Mouse (Mus musculus) limb, embryonic 10.5 days (tissue): ENCODE results near the gene Pten. TPM values are rescaled to one million over a fixed set of nuclear protein-coding genes. Genes with fewer than 3 reads are reported as not detected.
"Not testable (repeated sequence)": the region's sequence is repeated elsewhere in the genome, so short reads cannot be mapped to it uniquely, and the experiment has no call there.

Experiments used
- DNase-seq: peaks from one replicate; pipeline ENCODE4 v3.0.0-alpha.2; 2017; ENCODE audit warnings: low spot score
- H3K27ac ChIP-seq: fragments of 300-500 bp; sonication (generic); 2 replicates; pipeline ENCODE4 v1.5.1; 2016; ENCODE audit warnings: mild to moderate bottlenecking
- H3K27me3 ChIP-seq: fragments of 300-500 bp; sonication (generic); 2 replicates; pipeline ENCODE4 v1.6.1; 2016; ENCODE audit warnings: low read depth, mild to moderate bottlenecking; ENCODE audit not compliant: poor library complexity, severe bottlenecking
- H3K36me3 ChIP-seq: fragments of 300-500 bp; sonication (generic); 2 replicates; pipeline ENCODE4 v1.6.1; 2016; ENCODE audit warnings: mild to moderate bottlenecking, moderate library complexity
- H3K4me1 ChIP-seq: fragments of 300-500 bp; sonication (generic); 2 replicates; pipeline ENCODE4 v1.6.1; 2016
- H3K4me3 ChIP-seq: fragments of 300-500 bp; sonication (generic); 2 replicates; pipeline ENCODE4 v1.5.1; 2016; ENCODE audit warnings: mild to moderate bottlenecking, moderate library complexity
- H3K9me3 ChIP-seq: fragments of 300-500 bp; sonication (generic); replicated peaks from 2 replicates; pipeline ENCODE4 v1.6.1; 2016; ENCODE audit warnings: mild to moderate bottlenecking
- WGBS: fragments of 180-500 bp; shearing (Covaris S2); methylation state at CpG from one replicate; pipeline ENCODE4 v1.1.7; 2016; 5-methylcytosine and 5-hydroxymethylcytosine counted together
- polyA plus RNA-seq: library from polyadenylated mRNA; unstranded; fragments of >200 nt; fragmentation: Nextera tagmentation; extraction: Ambion mirVana; gene quantifications from 2 replicates; pipeline ENCODE4 v1.2.1, GENCODE M21; 2016

Pten gene
- polyA plus RNA-seq, 1 experiment from 2014 or later, result 5.8 TPM

- no peak overlapping the region for H3K27ac ChIP-seq
- H3K36me3 ChIP-seq, result 0 out of 2 replicates have a peak, but pooled peaks cover 2% of the 10 kb centered on the region
- no peak for DNase-seq
- no peaks in the 10 kb centered on the region for H3K9me3 ChIP-seq
- no peak overlapping the region for H3K4me3 ChIP-seq
- H3K4me1 ChIP-seq, result peaks cover 21% of the 10 kb centered on the region
- H3K27me3 ChIP-seq, result no peaks in the 10 kb centered on the region
- 73% methylated on average over 6 of the region's 6 CpGs for WGBS
These were observed 35.3 kb downstream of the Pten start for GRCm38 (mm10) chr19:32792610-32793009.

DNA sequence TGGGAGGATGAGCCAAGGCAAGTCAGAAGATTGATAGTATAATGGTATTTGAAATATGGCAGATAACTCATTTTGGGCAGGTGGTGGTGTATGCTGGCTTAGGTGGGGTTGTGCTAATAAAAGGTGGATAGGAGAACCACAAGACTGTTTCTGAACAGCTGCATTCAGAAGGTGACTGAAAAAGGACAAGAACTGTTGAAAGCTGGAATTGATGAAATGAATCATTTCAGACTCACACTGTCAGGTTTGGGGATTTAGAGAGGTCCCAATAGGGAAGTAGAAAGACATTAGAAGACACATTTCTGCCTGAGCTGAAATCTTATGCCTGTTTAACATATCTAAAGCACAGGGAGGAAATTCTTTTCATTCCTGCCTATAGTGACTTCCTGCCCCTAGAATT, 36.6 kb downstream of the Pten start:
- H3K36me3 ChIP-seq, result 0 out of 2 replicates have a peak, but pooled peaks cover 5% of the 10 kb centered on the region
- H3K27me3 ChIP-seq, result no peaks in the 10 kb centered on the region
- H3K9me3 ChIP-seq, result no peaks in the 10 kb centered on the region
- peaks cover 21% of the 10 kb centered on the region for H3K4me1 ChIP-seq
- no peak for DNase-seq
- H3K27ac ChIP-seq, result no peak overlapping the region
- H3K4me3 ChIP-seq, result no peak overlapping the region

GRCm38 (mm10) chr19:32800557-32800956, 43.3 kb downstream of the Pten start:
- H3K27me3 ChIP-seq, result no peaks in the 10 kb centered on the region
- peaks cover 27% of the 10 kb centered on the region for H3K36me3 ChIP-seq
- no peaks in the 10 kb centered on the region for H3K9me3 ChIP-seq
- DNase-seq, result no peak
- 90% methylated on average over 2 of the region's 2 CpGs for WGBS
- H3K27ac ChIP-seq, result no peak overlapping the region
- 0 out of 2 replicates have a peak, but pooled peaks cover under 1% of the 10 kb centered on the region for H3K4me1 ChIP-seq
- no peak overlapping the region for H3K4me3 ChIP-seq

DNA sequence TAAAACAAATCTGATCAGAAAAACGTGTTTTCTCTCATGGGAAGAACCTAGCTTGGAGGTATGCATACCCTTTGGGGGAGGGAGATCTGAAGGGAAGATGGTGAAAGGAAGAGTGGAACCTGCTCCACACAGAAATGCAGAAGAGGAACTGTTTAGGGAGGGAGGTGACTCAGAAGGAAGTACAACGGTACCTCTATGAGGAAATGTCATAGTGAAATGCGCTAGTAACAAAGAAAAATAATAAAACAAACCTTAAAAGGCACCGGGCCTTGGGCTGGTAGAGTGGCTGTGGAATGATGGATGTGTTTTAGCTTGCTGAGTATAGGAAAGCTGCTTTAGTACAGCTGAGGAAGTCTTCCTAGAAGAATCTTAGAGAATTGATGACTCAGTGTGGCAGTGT, 47.4 kb downstream of the Pten start:
- Histone ChIP-seq H3K27me3 (no peaks in the 10 kb centered on the region), H3K4me1 (no peaks in the 10 kb centered on the region), H3K9me3 (no peaks in the 10 kb centered on the region), H3K27ac (no peak overlapping the region), H3K36me3 (peaks cover 21% of the 10 kb centered on the region), H3K4me3 (no peak overlapping the region)
- DNase-seq, result no peak
- WGBS, result 84% methylated on average over 4 of the region's 4 CpGs

- Histone ChIP-seq H3K9me3 (no peaks in the 10 kb centered on the region), H3K27me3 (no peaks in the 10 kb centered on the region), H3K4me3 (no peak overlapping the region), H3K27ac (no peak overlapping the region), H3K4me1 (no peaks in the 10 kb centered on the region), H3K36me3 (peaks cover 17% of the 10 kb centered on the region)
- WGBS, result 91% methylated on average over 2 of the region's 2 CpGs
- DNase-seq, result no peak
These were observed 50.3 kb downstream of the Pten start for GRCm38 (mm10) chr19:32807610-32808009.

- Histone ChIP-seq H3K9me3 (no peaks in the 10 kb centered on the region), H3K4me3 (no peak overlapping the region), H3K27ac (no peak overlapping the region), H3K27me3 (no peaks in the 10 kb centered on the region), H3K36me3 (peaks cover 19% of the 10 kb centered on the region), H3K4me1 (no peaks in the 10 kb centered on the region)
- 92% methylated on average over 6 of the region's 6 CpGs for WGBS
- DNase-seq, result no peak
These were observed 51.4 kb downstream of the Pten start for GRCm38 (mm10) chr19:32808690-32809089.

DNA sequence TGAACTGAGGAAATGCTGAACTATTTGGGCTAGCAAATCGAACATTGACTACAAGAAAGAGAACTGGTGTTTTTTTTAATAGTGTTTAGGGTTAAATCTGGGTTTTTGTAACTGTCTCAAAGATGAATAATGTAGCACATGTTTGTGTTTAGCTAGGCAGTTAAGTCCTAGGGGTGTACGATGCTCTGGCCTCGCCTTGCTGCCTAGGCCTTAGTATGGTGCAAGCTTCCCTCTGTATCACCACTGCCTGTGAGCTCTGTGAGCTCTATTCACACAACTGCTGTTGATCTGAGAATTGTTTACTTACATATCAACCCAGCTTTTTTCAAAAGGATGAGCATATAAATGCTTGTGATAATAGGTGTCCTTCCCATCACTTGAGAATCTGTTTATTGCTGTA, 51.8 kb downstream of the Pten start:
- Histone ChIP-seq H3K27ac (no peak overlapping the region), H3K9me3 (no peaks in the 10 kb centered on the region), H3K27me3 (no peaks in the 10 kb centered on the region), H3K36me3 (peaks cover 21% of the 10 kb centered on the region), H3K4me3 (no peak overlapping the region), H3K4me1 (no peaks in the 10 kb centered on the region)
- WGBS, result 78% methylated on average over 3 of the region's 3 CpGs
- DNase-seq, result no peak

DNA sequence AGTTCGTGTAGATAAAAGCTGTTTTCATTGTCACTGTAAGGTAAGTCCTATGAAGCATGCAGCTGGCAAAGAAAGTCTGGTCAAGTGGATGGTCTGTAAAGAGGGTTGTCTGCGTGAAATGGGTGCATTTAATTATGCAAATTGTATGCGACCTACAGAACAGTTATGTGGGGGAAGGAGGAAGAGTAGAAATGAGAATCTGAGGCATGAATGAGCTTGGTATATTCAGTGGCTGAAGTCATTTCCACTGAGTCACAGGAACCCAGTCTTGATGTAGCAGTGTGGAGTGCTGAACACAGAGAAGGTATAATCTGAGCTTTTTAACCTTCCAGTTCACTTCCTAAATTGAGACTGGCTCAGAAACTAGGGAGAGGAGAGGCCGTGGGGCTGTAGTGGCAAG, 61.5 kb downstream of the Pten start:
- Histone ChIP-seq H3K9me3 (no peaks in the 10 kb centered on the region), H3K27me3 (no peaks in the 10 kb centered on the region), H3K27ac (no peak overlapping the region), H3K36me3 (peaks cover 36% of the 10 kb centered on the region), H3K4me1 (no peaks in the 10 kb centered on the region), H3K4me3 (no peak overlapping the region)
- WGBS, result 91% methylated on average over 4 of the region's 4 CpGs
- no peak for DNase-seq

GRCm38 (mm10) chr19:32822959-32823358, 65.7 kb downstream of the Pten start:
- not testable (repeated sequence) for DNase-seq
- no CpG with 5 or more reads among the region's 7 CpGs for WGBS

GRCm38 (mm10) chr19:32826616-32827015, 69.3 kb downstream of the Pten start:
- no peaks in the 10 kb centered on the region for H3K36me3 ChIP-seq
- H3K4me1 ChIP-seq, result no peaks in the 10 kb centered on the region
- 91% methylated on average over 4 of the region's 4 CpGs for WGBS
- H3K4me3 ChIP-seq, result no peak overlapping the region
- H3K27ac ChIP-seq, result no peak overlapping the region
- no peaks in the 10 kb centered on the region for H3K27me3 ChIP-seq
- DNase-seq, result no peak
- no peaks in the 10 kb centered on the region for H3K9me3 ChIP-seq

More at GRCm38 (mm10) chr19:32822959-32823358, 65.7 kb downstream of the Pten start:
- H3K4me1 ChIP-seq, H3K27ac ChIP-seq, H3K4me3 ChIP-seq, H3K27me3 ChIP-seq, H3K9me3 ChIP-seq: not testable (repeated sequence)
- peaks cover 22% of the 10 kb centered on the region for H3K36me3 ChIP-seq

DNA sequence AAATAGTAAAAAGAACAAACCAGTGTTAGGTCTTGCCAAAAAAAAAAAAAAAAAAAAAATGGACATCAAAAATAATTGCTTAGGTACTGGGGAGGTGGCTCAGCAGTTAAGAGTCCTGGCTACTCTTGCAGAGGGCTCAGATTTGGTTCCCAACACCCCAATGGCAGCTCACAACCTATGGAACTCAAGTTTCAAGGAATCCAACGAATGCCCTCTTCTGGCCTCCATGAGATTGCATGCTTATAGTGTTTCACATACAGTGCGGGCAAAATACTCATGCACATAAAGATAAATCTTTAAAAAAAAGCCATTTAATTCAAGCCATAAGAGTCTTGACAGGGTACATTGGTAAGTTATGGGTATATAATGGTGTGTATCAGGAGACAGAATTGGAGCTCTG, 72.6 kb downstream of the Pten start:
- WGBS, result 89% methylated on average over 2 of the region's 2 CpGs
- H3K27ac ChIP-seq, result no peak overlapping the region
- H3K9me3 ChIP-seq, result no peaks in the 10 kb centered on the region

DNA sequence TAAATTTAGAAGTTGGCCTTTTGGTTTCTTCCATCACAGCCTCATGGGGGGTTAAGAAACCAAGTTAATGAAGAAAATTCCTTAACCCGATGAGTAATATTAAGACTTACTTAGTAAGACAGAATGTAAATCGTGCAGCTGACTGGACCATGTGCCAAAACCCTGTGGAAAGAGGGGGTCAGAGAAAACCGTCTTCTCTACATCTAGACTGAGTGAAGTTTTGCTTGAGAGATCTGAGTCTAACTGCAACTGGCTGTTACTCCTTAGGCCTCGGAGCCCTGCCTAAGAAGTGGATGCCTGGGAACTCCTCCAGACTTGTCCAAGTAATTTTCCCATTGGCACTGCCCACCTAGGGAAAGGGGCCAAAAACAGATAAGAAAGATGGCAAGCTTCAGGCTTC, 74.0 kb downstream of the Pten start:
- no peaks in the 10 kb centered on the region for H3K4me1 ChIP-seq
- H3K27me3 ChIP-seq, result no peaks in the 10 kb centered on the region
- H3K9me3 ChIP-seq, result no peaks in the 10 kb centered on the region
- DNase-seq, result no peak
- no peaks in the 10 kb centered on the region for H3K36me3 ChIP-seq
- H3K4me3 ChIP-seq, result no peak overlapping the region
- WGBS, result 95% methylated on average over 4 of the region's 4 CpGs
- no peak overlapping the region for H3K27ac ChIP-seq

More for the DNA sequence above, 72.6 kb downstream of the Pten start:
- Histone ChIP-seq H3K27me3 (no peaks in the 10 kb centered on the region), H3K36me3 (no peaks in the 10 kb centered on the region), H3K4me1 (no peaks in the 10 kb centered on the region), H3K4me3 (no peak overlapping the region)
- no peak for DNase-seq

GRCm38 (mm10) chr19:32840491-32840890, 83.2 kb downstream of the Pten start:
- H3K4me3 ChIP-seq, result no peak overlapping the region
- no peaks in the 10 kb centered on the region for H3K4me1 ChIP-seq
- H3K27ac ChIP-seq, result no peak overlapping the region
- WGBS, result 95% methylated on average over 6 of the region's 6 CpGs
- DNase-seq, result no peak
- H3K27me3 ChIP-seq, result no peaks in the 10 kb centered on the region
- no peaks in the 10 kb centered on the region for H3K36me3 ChIP-seq
- no peaks in the 10 kb centered on the region for H3K9me3 ChIP-seq

- 94% methylated on average over 5 of the region's 5 CpGs for WGBS
- Histone ChIP-seq H3K36me3 (no peaks in the 10 kb centered on the region), H3K4me3 (no peak overlapping the region), H3K27me3 (no peaks in the 10 kb centered on the region), H3K27ac (no peak overlapping the region), H3K4me1 (no peaks in the 10 kb centered on the region), H3K9me3 (no peaks in the 10 kb centered on the region)
- no peak for DNase-seq
These were observed 87.2 kb downstream of the Pten start for GRCm38 (mm10) chr19:32844486-32844885.
